Mouse (Mus musculus): ENCODE data around the gene Dcaf5. TPM values are rescaled to one million over a fixed set of nuclear protein-coding genes. Genes with fewer than 3 reads are reported as not detected.

Gene Dcaf5
- polyA plus RNA-seq, 1 experiment from 2014 or later, result 9.0 TPM

- Histone ChIP-seq H3K36me3 (ENCODE audit: control insufficient read depth, insufficient read depth, low read length) (peaks cover 7% of the 10 kb centered on the region), H3K4me1 (ENCODE audit: control insufficient read depth, insufficient read depth, low read length) (peaks cover 10% of the 10 kb centered on the region), H3K27ac (ENCODE audit: low read depth, low read length) (no peak overlapping the region), H3K9me3 (replicated peaks; ENCODE audit: control insufficient read depth, low read length) (no peaks in the 10 kb centered on the region), H3K4me2 (no peak overlapping the region), H3K27me3 (ENCODE audit: control insufficient read depth, insufficient read depth, low read length) (no peaks in the 10 kb centered on the region), H3K4me3 (ENCODE audit: low read depth, low read length) (no peak overlapping the region), H3K9ac (ENCODE audit: low read depth, low read length) (no peak overlapping the region)
- no peak for ATAC-seq (replicated peaks; ENCODE audit: insufficient number of reproducible peaks, low FRiP score, low TSS enrichment)
- WGBS (ENCODE audit: insufficient replicate concordance), result 37% methylated on average over 5 of the region's 5 CpGs
Observed at GRCm38 (mm10) chr12:80360321-80360720, 76.1 kb downstream of the Dcaf5 start.

- Histone ChIP-seq H3K27ac (ENCODE audit: low read depth, low read length) (peak overlapping the region; percentile 76), H3K4me2 (no peak overlapping the region), H3K36me3 (ENCODE audit: control insufficient read depth, insufficient read depth, low read length) (peaks cover 10% of the 10 kb centered on the region), H3K27me3 (ENCODE audit: control insufficient read depth, insufficient read depth, low read length) (no peaks in the 10 kb centered on the region), H3K4me1 (ENCODE audit: control insufficient read depth, insufficient read depth, low read length) (peaks cover 28% of the 10 kb centered on the region), H3K9me3 (replicated peaks; ENCODE audit: control insufficient read depth, low read length) (no peaks in the 10 kb centered on the region), H3K9ac (ENCODE audit: low read depth, low read length) (no peak overlapping the region), H3K4me3 (ENCODE audit: low read depth, low read length) (no peak overlapping the region)
- peak; percentile 64; the same call in 1 of the 2 replicates for ATAC-seq (replicated peaks; ENCODE audit: insufficient number of reproducible peaks, low FRiP score, low TSS enrichment)
- 34% methylated on average over 6 of the region's 6 CpGs for WGBS (ENCODE audit: insufficient replicate concordance)
Observed at GRCm38 (mm10) chr12:80344777-80345231, 91.6 kb downstream of the Dcaf5 start.

GRCm38 (mm10) chr12:80340936-80341335 is 95.5 kb downstream of the Dcaf5 start:
- no peak overlapping the region for H3K9ac ChIP-seq (ENCODE audit: low read depth, low read length)
- no peaks in the 10 kb centered on the region for H3K9me3 ChIP-seq (replicated peaks; ENCODE audit: control insufficient read depth, low read length)
- ATAC-seq (replicated peaks; ENCODE audit: insufficient number of reproducible peaks, low FRiP score, low TSS enrichment), result no peak
- no peak overlapping the region for H3K4me3 ChIP-seq (ENCODE audit: low read depth, low read length)
- H3K4me2 ChIP-seq, result no peak overlapping the region
- peaks cover 20% of the 10 kb centered on the region for H3K36me3 ChIP-seq (ENCODE audit: control insufficient read depth, insufficient read depth, low read length)
- peaks cover 28% of the 10 kb centered on the region for H3K4me1 ChIP-seq (ENCODE audit: control insufficient read depth, insufficient read depth, low read length)
- peak overlapping the region; percentile 15; the same call in 1 of the 2 replicates for H3K27ac ChIP-seq (ENCODE audit: low read depth, low read length)
- H3K27me3 ChIP-seq (ENCODE audit: control insufficient read depth, insufficient read depth, low read length), result no peaks in the 10 kb centered on the region
- WGBS (ENCODE audit: insufficient replicate concordance), result 87% methylated on average over 2 of the region's 2 CpGs

GRCm38 (mm10) chr12:80334162-80334561 is 102.2 kb downstream of the Dcaf5 start:
- Histone ChIP-seq H3K9me3 (replicated peaks; ENCODE audit: control insufficient read depth, low read length) (no peaks in the 10 kb centered on the region), H3K27me3 (ENCODE audit: control insufficient read depth, insufficient read depth, low read length) (no peaks in the 10 kb centered on the region), H3K27ac (ENCODE audit: low read depth, low read length) (peak overlapping the region; percentile 73; the same call in 1 of the 2 replicates), H3K36me3 (ENCODE audit: control insufficient read depth, insufficient read depth, low read length) (peaks cover 11% of the 10 kb centered on the region), H3K4me2 (no peak overlapping the region), H3K4me1 (ENCODE audit: control insufficient read depth, insufficient read depth, low read length) (peaks cover 27% of the 10 kb centered on the region), H3K4me3 (ENCODE audit: low read depth, low read length) (no peak overlapping the region), H3K9ac (ENCODE audit: low read depth, low read length) (no peak overlapping the region)
- 26% methylated on average over 4 of the region's 4 CpGs for WGBS (ENCODE audit: insufficient replicate concordance)
- ATAC-seq (replicated peaks; ENCODE audit: insufficient number of reproducible peaks, low FRiP score, low TSS enrichment), result no peak

- Histone ChIP-seq H3K9me3 (replicated peaks; ENCODE audit: control insufficient read depth, low read length) (no peaks in the 10 kb centered on the region), H3K36me3 (ENCODE audit: control insufficient read depth, insufficient read depth, low read length) (no peaks in the 10 kb centered on the region), H3K4me3 (ENCODE audit: low read depth, low read length) (no peak overlapping the region), H3K27me3 (ENCODE audit: control insufficient read depth, insufficient read depth, low read length) (no peaks in the 10 kb centered on the region), H3K4me1 (ENCODE audit: control insufficient read depth, insufficient read depth, low read length) (peaks cover 27% of the 10 kb centered on the region), H3K27ac (ENCODE audit: low read depth, low read length) (peak overlapping the region; percentile 57; the same call in 1 of the 2 replicates), H3K4me2 (no peak overlapping the region), H3K9ac (ENCODE audit: low read depth, low read length) (no peak overlapping the region)
- no peak for ATAC-seq (replicated peaks; ENCODE audit: insufficient number of reproducible peaks, low FRiP score, low TSS enrichment)
- WGBS (ENCODE audit: insufficient replicate concordance), result 26% methylated on average over 2 of the region's 2 CpGs
Observed at GRCm38 (mm10) chr12:80331634-80332033, 104.8 kb downstream of the Dcaf5 start.

GRCm38 (mm10) chr12:80330819-80331218 is 105.6 kb downstream of the Dcaf5 start:
- peaks cover 30% of the 10 kb centered on the region for H3K4me1 ChIP-seq (ENCODE audit: control insufficient read depth, insufficient read depth, low read length)
- H3K4me3 ChIP-seq (ENCODE audit: low read depth, low read length), result no peak overlapping the region
- H3K9me3 ChIP-seq (replicated peaks; ENCODE audit: control insufficient read depth, low read length), result no peaks in the 10 kb centered on the region
- no peaks in the 10 kb centered on the region for H3K36me3 ChIP-seq (ENCODE audit: control insufficient read depth, insufficient read depth, low read length)
- no peaks in the 10 kb centered on the region for H3K27me3 ChIP-seq (ENCODE audit: control insufficient read depth, insufficient read depth, low read length)
- no peak overlapping the region for H3K9ac ChIP-seq (ENCODE audit: low read depth, low read length)
- WGBS (ENCODE audit: insufficient replicate concordance), result 77% methylated on average over 8 of the region's 8 CpGs
- no peak overlapping the region for H3K27ac ChIP-seq (ENCODE audit: low read depth, low read length)
- ATAC-seq (replicated peaks; ENCODE audit: insufficient number of reproducible peaks, low FRiP score, low TSS enrichment), result no peak
- H3K4me2 ChIP-seq, result no peak overlapping the region

- H3K4me1 ChIP-seq (ENCODE audit: control insufficient read depth, insufficient read depth, low read length), result peaks cover 37% of the 10 kb centered on the region
- WGBS (ENCODE audit: insufficient replicate concordance), result 31% methylated on average over 2 of the region's 2 CpGs
Observed at GRCm38 (mm10) chr12:80329641-80330040, 106.8 kb downstream of the Dcaf5 start.

GRCm38 (mm10) chr12:80326047-80326446 is 110.4 kb downstream of the Dcaf5 start:
- Histone ChIP-seq H3K27me3 (ENCODE audit: control insufficient read depth, insufficient read depth, low read length) (no peaks in the 10 kb centered on the region), H3K36me3 (ENCODE audit: control insufficient read depth, insufficient read depth, low read length) (no peaks in the 10 kb centered on the region), H3K9ac (ENCODE audit: low read depth, low read length) (no peak overlapping the region), H3K4me3 (ENCODE audit: low read depth, low read length) (no peak overlapping the region), H3K4me1 (ENCODE audit: control insufficient read depth, insufficient read depth, low read length) (peaks cover 33% of the 10 kb centered on the region), H3K9me3 (replicated peaks; ENCODE audit: control insufficient read depth, low read length) (no peaks in the 10 kb centered on the region), H3K4me2 (no peak overlapping the region), H3K27ac (ENCODE audit: low read depth, low read length) (no peak overlapping the region)
- ATAC-seq (replicated peaks; ENCODE audit: insufficient number of reproducible peaks, low FRiP score, low TSS enrichment), result no peak

More at GRCm38 (mm10) chr12:80329641-80330040, 106.8 kb downstream of the Dcaf5 start:
- ATAC-seq (replicated peaks; ENCODE audit: insufficient number of reproducible peaks, low FRiP score, low TSS enrichment), result no peak
- H3K27me3 ChIP-seq (ENCODE audit: control insufficient read depth, insufficient read depth, low read length), result no peaks in the 10 kb centered on the region
- no peaks in the 10 kb centered on the region for H3K36me3 ChIP-seq (ENCODE audit: control insufficient read depth, insufficient read depth, low read length)
- H3K9me3 ChIP-seq (replicated peaks; ENCODE audit: control insufficient read depth, low read length), result no peaks in the 10 kb centered on the region
- H3K9ac ChIP-seq (ENCODE audit: low read depth, low read length), result no peak overlapping the region
- no peak overlapping the region for H3K27ac ChIP-seq (ENCODE audit: low read depth, low read length)
- H3K4me3 ChIP-seq (ENCODE audit: low read depth, low read length), result no peak overlapping the region
- H3K4me2 ChIP-seq, result no peak overlapping the region

GRCm38 (mm10) chr12:80324785-80325131 is 111.6 kb downstream of the Dcaf5 start:
- WGBS (ENCODE audit: insufficient replicate concordance), result 26% methylated on average over 1 of the region's 1 CpGs
- Histone ChIP-seq H3K9ac (ENCODE audit: low read depth, low read length) (no peak overlapping the region), H3K9me3 (replicated peaks; ENCODE audit: control insufficient read depth, low read length) (no peaks in the 10 kb centered on the region), H3K4me2 (no peak overlapping the region), H3K4me1 (ENCODE audit: control insufficient read depth, insufficient read depth, low read length) (peaks cover 28% of the 10 kb centered on the region), H3K36me3 (ENCODE audit: control insufficient read depth, insufficient read depth, low read length) (no peaks in the 10 kb centered on the region), H3K27me3 (ENCODE audit: control insufficient read depth, insufficient read depth, low read length) (no peaks in the 10 kb centered on the region), H3K27ac (ENCODE audit: low read depth, low read length) (peak overlapping the region; percentile 59; the same call in 1 of the 2 replicates), H3K4me3 (ENCODE audit: low read depth, low read length) (no peak overlapping the region)
- 0 out of 2 replicates have a peak, but pooled peaks have one; percentile 33 for ATAC-seq (replicated peaks; ENCODE audit: insufficient number of reproducible peaks, low FRiP score, low TSS enrichment)
